Mouse (Mus musculus): ENCODE measurements around the gene Arl15. TPM values are rescaled to one million over a fixed set of nuclear protein-coding genes. Genes with fewer than 3 reads are reported as not detected.

The Arl15 gene
- polyA plus RNA-seq, 1 experiment, result 5.4 TPM

DNA sequence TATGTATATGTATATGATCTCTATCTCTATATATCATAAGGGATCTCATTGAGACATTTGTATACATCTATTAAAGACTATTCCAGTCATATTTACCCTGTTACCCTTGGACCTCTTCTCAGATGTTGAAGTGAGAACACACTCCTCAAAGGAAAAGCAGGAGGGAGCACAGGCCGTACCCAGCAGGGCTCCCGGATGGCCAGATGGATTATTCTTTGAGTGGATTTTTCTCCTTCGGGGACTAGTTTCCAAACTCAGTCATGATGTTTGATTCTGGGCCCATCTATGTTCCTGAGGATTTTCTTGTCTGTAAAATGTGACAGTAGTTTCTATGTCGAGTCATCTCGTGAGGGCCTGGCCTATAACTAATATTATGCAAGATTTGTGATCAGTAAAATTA is 142.9 kb downstream of the Arl15 start:
- Histone ChIP-seq H3K27ac (ENCODE audit: control insufficient read depth, insufficient read depth, low read depth, low read length, poor library complexity) (no peak overlapping the region), H3K4me3 (replicated peaks; ENCODE audit: control insufficient read depth, low read depth, low read length) (no peak overlapping the region), H3K4me1 (ENCODE audit: control insufficient read depth, insufficient read depth, low read length) (no peaks in the 10 kb centered on the region)
- TF ChIP-seq CTCF (IDR thresholded peaks at IDR 0.05; ENCODE audit: control insufficient read depth, insufficient read depth, low read length), result no peak
- TF ChIP-seq POLR2A (IDR thresholded peaks at IDR 0.05; ENCODE audit: borderline replicate concordance, control insufficient read depth, low read depth, low read length), result no peak
- 92% methylated on average over 5 of the region's 5 CpGs for WGBS

DNA sequence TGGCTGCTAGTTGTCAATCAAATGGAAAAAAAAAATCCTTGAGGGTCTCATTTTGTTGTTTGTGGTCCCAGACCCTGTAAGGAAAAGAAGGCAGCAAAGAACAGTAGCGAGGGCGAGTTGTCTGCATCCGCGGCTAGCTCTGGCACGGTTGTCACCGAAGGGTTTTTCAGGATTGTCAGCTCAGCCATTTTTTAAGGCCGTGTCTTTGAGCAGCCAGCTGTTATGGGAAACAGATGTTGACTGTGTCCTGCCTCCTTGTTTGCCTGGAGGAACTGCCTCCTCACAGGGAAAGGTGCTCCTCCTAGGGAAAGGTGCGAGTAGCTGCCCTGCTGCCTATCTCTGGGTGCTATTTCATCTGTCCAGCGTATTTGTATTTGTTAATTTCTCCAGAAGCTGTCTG is 144.3 kb downstream of the Arl15 start:
- TF ChIP-seq POLR2A (IDR thresholded peaks at IDR 0.05; ENCODE audit: borderline replicate concordance, control insufficient read depth, low read depth, low read length) (no peak), CTCF (IDR thresholded peaks at IDR 0.05; ENCODE audit: control insufficient read depth, insufficient read depth, low read length) (no peak)
- Histone ChIP-seq H3K4me3 (replicated peaks; ENCODE audit: control insufficient read depth, low read depth, low read length) (no peak overlapping the region), H3K27ac (ENCODE audit: control insufficient read depth, insufficient read depth, low read depth, low read length, poor library complexity) (no peak overlapping the region), H3K4me1 (ENCODE audit: control insufficient read depth, insufficient read depth, low read length) (no peaks in the 10 kb centered on the region)
- WGBS, result 93% methylated on average over 9 of the region's 9 CpGs

DNA sequence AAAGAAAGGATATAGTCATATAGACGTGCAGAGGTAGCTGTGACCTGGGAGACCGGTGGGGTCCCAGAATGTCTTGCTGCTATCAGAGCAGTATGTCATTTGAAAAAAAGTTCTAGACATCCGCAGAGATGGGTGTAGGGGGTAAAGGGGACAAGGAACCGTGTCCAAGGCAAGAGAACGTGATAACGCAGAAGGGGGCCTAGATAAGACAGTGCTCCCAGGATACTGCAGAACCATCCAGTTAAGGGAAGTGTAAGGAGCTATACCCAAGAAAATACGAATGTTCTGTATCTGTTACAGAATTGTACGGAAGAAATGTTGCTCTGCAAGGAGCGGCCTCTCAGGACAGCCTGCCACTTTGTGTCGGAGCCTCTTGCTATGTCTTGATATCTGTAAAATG is 144.8 kb downstream of the Arl15 start:
- Histone ChIP-seq H3K4me1 (ENCODE audit: control insufficient read depth, insufficient read depth, low read length) (no peaks in the 10 kb centered on the region), H3K27ac (ENCODE audit: control insufficient read depth, insufficient read depth, low read depth, low read length, poor library complexity) (no peak overlapping the region), H3K4me3 (replicated peaks; ENCODE audit: control insufficient read depth, low read depth, low read length) (no peak overlapping the region)
- WGBS, result 88% methylated on average over 10 of the region's 10 CpGs
- TF ChIP-seq POLR2A (IDR thresholded peaks at IDR 0.05; ENCODE audit: borderline replicate concordance, control insufficient read depth, low read depth, low read length) (no peak), CTCF (IDR thresholded peaks at IDR 0.05; ENCODE audit: control insufficient read depth, insufficient read depth, low read length) (no peak)

DNA sequence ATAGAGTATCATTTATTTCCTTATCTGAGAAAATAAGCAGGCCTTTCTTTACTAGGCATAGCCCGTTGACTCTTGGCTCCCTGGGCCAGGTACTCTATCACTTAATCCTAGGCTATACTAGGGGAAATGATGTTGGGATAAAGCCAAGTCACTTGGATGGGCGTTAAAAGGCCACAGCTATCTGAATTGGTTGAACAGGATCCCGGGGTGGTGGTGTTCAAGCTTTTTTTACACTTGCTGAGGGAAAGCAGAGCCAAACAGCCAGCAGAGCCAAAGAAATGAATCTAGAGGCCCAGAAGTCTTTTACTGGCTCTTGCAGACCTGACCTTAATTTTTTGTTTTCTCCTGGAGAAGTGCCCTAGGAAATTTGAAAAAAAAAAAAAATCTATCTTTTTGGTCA is 145.4 kb downstream of the Arl15 start:
- no peak overlapping the region for H3K4me3 ChIP-seq (replicated peaks; ENCODE audit: control insufficient read depth, low read depth, low read length)
- no peak overlapping the region for H3K27ac ChIP-seq (ENCODE audit: control insufficient read depth, insufficient read depth, low read depth, low read length, poor library complexity)
- 75% methylated on average over 3 of the region's 3 CpGs for WGBS
- TF ChIP-seq CTCF (IDR thresholded peaks at IDR 0.05; ENCODE audit: control insufficient read depth, insufficient read depth, low read length), result no peak
- no peak for TF ChIP-seq POLR2A (IDR thresholded peaks at IDR 0.05; ENCODE audit: borderline replicate concordance, control insufficient read depth, low read depth, low read length)
- no peaks in the 10 kb centered on the region for H3K4me1 ChIP-seq (ENCODE audit: control insufficient read depth, insufficient read depth, low read length)

DNA sequence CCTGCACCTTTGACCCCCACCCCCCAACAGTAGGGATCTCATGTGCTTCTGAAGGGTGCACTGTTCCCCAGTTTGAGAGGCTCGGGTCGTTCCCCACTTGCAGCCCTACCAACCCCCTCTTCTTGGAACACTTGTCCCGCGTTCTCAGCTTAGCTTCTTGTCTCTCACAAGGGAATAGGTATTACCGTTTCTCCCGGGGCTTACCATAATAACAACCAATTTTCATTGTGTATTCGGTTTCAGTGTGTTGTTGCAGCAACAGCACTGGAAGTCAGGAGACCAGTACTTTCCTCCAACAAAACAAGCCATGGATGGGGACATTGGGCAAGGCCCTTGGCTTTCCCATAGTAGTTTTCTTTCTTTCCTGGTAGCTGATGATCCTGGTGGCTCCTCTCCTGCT is 145.8 kb downstream of the Arl15 start:
- TF ChIP-seq POLR2A (IDR thresholded peaks at IDR 0.05; ENCODE audit: borderline replicate concordance, control insufficient read depth, low read depth, low read length) (no peak), CTCF (IDR thresholded peaks at IDR 0.05; ENCODE audit: control insufficient read depth, insufficient read depth, low read length) (no peak)
- H3K4me1 ChIP-seq (ENCODE audit: control insufficient read depth, insufficient read depth, low read length), result no peaks in the 10 kb centered on the region
- no peak overlapping the region for H3K4me3 ChIP-seq (replicated peaks; ENCODE audit: control insufficient read depth, low read depth, low read length)
- WGBS, result 90% methylated on average over 7 of the region's 7 CpGs
- H3K27ac ChIP-seq (ENCODE audit: control insufficient read depth, insufficient read depth, low read depth, low read length, poor library complexity), result no peak overlapping the region

DNA sequence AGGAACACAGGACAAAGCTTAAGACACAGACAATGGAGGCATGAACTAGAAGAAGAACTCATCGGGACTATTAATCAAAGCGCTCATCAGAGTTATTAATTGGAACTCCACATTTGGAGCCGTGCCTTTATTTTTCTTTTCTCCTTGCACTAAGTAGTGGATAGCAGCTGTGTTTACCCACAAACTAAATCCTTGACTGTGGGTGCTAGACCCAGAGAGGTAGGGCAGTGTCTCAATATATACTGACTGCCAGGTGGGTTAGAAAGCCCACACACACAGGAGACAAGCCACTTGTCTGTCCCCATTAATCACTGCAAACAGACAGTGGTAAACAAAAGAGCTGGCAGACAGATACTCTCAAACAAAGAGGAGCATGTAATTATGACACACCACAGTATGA is 147.6 kb downstream of the Arl15 start:
- TF ChIP-seq CTCF (IDR thresholded peaks at IDR 0.05; ENCODE audit: control insufficient read depth, insufficient read depth, low read length), result no peak
- TF ChIP-seq POLR2A (IDR thresholded peaks at IDR 0.05; ENCODE audit: borderline replicate concordance, control insufficient read depth, low read depth, low read length), result no peak
- 91% methylated on average over 3 of the region's 3 CpGs for WGBS

DNA sequence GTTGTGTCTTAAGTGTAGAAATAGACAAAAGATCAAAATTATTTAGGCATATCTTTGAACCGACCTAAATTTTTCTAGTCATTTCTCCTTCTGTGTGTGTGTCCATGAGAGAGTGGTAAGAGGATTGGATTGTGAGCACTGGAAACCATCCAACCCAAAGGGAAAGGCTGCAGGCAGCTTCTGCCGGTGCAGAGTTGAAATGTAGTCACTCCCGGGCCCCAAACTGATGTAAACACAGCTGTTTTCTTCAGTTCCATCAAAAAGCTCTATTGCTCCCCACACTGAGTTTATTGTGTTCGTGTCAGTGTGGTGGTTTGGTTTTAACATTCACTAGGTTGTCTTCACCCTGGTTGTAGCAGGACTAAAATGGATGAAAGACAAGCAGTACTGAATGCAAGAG is 153.2 kb downstream of the Arl15 start:
- TF ChIP-seq CTCF (IDR thresholded peaks at IDR 0.05; ENCODE audit: control insufficient read depth, insufficient read depth, low read length) (no peak), POLR2A (IDR thresholded peaks at IDR 0.05; ENCODE audit: borderline replicate concordance, control insufficient read depth, low read depth, low read length) (no peak)

More for the DNA sequence above, 147.6 kb downstream of the Arl15 start:
- no peak overlapping the region for H3K4me3 ChIP-seq (replicated peaks; ENCODE audit: control insufficient read depth, low read depth, low read length)
- H3K27ac ChIP-seq (ENCODE audit: control insufficient read depth, insufficient read depth, low read depth, low read length, poor library complexity), result no peak overlapping the region
- H3K4me1 ChIP-seq (ENCODE audit: control insufficient read depth, insufficient read depth, low read length), result no peaks in the 10 kb centered on the region

DNA sequence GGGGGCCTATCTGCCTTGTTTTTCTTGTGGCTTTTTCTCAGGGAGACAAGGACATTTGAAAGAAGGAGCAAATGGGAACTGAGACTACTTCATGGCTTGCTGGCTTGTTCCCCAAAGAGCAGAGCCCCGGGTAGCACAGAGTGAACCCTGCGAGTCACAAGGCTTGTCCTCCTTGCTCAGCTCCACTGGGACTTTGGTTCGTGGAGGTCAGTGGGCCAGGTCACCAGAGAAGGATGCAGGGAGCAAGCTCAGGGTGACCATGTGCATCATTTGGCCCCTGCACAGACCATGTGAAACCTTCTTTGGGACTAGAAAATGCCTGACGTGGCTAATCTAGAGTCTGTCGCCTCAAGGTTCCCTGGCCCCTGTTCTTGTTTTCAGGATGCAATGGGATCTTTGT is 155.4 kb downstream of the Arl15 start:
- WGBS, result 76% methylated on average over 5 of the region's 5 CpGs
- Histone ChIP-seq H3K4me3 (replicated peaks; ENCODE audit: control insufficient read depth, low read depth, low read length) (no peak overlapping the region), H3K4me1 (ENCODE audit: control insufficient read depth, insufficient read depth, low read length) (no peaks in the 10 kb centered on the region; the same call in 1 of the 2 replicates), H3K27ac (ENCODE audit: control insufficient read depth, insufficient read depth, low read depth, low read length, poor library complexity) (no peak overlapping the region)
- TF ChIP-seq CTCF (IDR thresholded peaks at IDR 0.05; ENCODE audit: control insufficient read depth, insufficient read depth, low read length), result no peak
- TF ChIP-seq POLR2A (IDR thresholded peaks at IDR 0.05; ENCODE audit: borderline replicate concordance, control insufficient read depth, low read depth, low read length), result no peak

More for the DNA sequence above, 153.2 kb downstream of the Arl15 start:
- 83% methylated on average over 4 of the region's 4 CpGs for WGBS
- Histone ChIP-seq H3K27ac (ENCODE audit: control insufficient read depth, insufficient read depth, low read depth, low read length, poor library complexity) (no peak overlapping the region), H3K4me1 (ENCODE audit: control insufficient read depth, insufficient read depth, low read length) (no peaks in the 10 kb centered on the region; the same call in 1 of the 2 replicates), H3K4me3 (replicated peaks; ENCODE audit: control insufficient read depth, low read depth, low read length) (no peak overlapping the region)

DNA sequence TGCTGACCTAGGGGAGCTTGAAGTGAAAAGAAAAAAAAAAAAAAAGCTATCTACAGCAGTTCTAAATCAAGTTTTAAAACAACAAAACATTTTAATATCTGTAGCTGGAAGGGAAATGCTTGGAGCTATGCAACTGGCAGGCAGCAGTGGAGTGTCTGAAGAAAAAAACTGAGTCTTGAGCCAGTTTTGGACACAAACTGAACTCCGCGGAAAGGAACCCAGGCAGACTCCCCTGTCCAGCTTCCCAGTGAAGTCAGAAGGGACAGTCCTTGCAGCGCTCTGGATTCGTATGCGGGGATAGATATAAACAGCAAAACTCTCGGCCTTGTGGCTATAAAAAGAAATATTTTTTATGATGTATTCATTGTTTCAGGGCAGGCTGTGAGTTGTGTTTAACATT is 155.8 kb downstream of the Arl15 start:
- 87% methylated on average over 6 of the region's 6 CpGs for WGBS
- TF ChIP-seq POLR2A (IDR thresholded peaks at IDR 0.05; ENCODE audit: borderline replicate concordance, control insufficient read depth, low read depth, low read length), result no peak
- no peak for TF ChIP-seq CTCF (IDR thresholded peaks at IDR 0.05; ENCODE audit: control insufficient read depth, insufficient read depth, low read length)
- no peak overlapping the region for H3K4me3 ChIP-seq (replicated peaks; ENCODE audit: control insufficient read depth, low read depth, low read length)
- no peak overlapping the region for H3K27ac ChIP-seq (ENCODE audit: control insufficient read depth, insufficient read depth, low read depth, low read length, poor library complexity)
- no peaks in the 10 kb centered on the region; the same call in 1 of the 2 replicates for H3K4me1 ChIP-seq (ENCODE audit: control insufficient read depth, insufficient read depth, low read length)

All from bone marrow, adult 2 months (tissue).